Mouse (Mus musculus) limb, embryonic 14.5 days (tissue): ENCODE measurements around the gene Pipox. TPM values are rescaled to one million over a fixed set of nuclear protein-coding genes. Genes with fewer than 3 reads are reported as not detected.

ENCODE experiments used
- ATAC-seq: fragments of 200-750 bp; cut with Nextera tagmentation; 2 replicates; pipeline ENCODE4 v1.8.0; 2017; ENCODE audit warnings: low read depth, moderate number of reproducible peaks, moderate TSS enrichment; ENCODE audit not compliant: low FRiP score
- DNase-seq: peaks from one replicate; pipeline ENCODE4 v3.0.0-alpha.2; 2015; ENCODE audit warnings: low spot score
- H3K27ac ChIP-seq: fragments of 300-500 bp; sonication (generic); replicated peaks from 2 replicates; pipeline ENCODE4 v1.5.1; 2014; ENCODE audit warnings: low read depth, mild to moderate bottlenecking, low read length, moderate library complexity, mixed read lengths
- H3K27me3 ChIP-seq: fragments of 300-500 bp; sonication (generic); 2 replicates; pipeline ENCODE4 v1.6.1; 2014; ENCODE audit warnings: low read length, mixed read lengths; ENCODE audit not compliant: control insufficient read depth, insufficient read depth
- H3K36me3 ChIP-seq: fragments of 300-500 bp; sonication (generic); 2 replicates; pipeline ENCODE4 v1.6.1; 2014; ENCODE audit warnings: mild to moderate bottlenecking, low read length, moderate library complexity, mixed read lengths; ENCODE audit not compliant: control insufficient read depth, insufficient read depth
- H3K4me1 ChIP-seq: fragments of 300-500 bp; sonication (generic); 2 replicates; pipeline ENCODE4 v1.6.1; 2014; ENCODE audit warnings: antibody characterized with exemption, low read length, mixed read lengths; ENCODE audit not compliant: control insufficient read depth, insufficient read depth
- H3K4me2 ChIP-seq: fragments of 300-500 bp; sonication (generic); replicated peaks from 2 replicates; pipeline ENCODE4 v1.6.1; 2014; ENCODE audit warnings: low read depth, mild to moderate bottlenecking, low read length, moderate library complexity; ENCODE audit not compliant: severe bottlenecking
- H3K4me3 ChIP-seq: fragments of 300-500 bp; sonication (generic); replicated peaks from 2 replicates; pipeline ENCODE4 v1.5.1; 2014; ENCODE audit warnings: low read length
- H3K9ac ChIP-seq: fragments of 300-500 bp; sonication (generic); 2 replicates; pipeline ENCODE4 v1.6.1; 2014; ENCODE audit warnings: mild to moderate bottlenecking, low read depth, low read length, moderate library complexity; ENCODE audit not compliant: severe bottlenecking
- H3K9me3 ChIP-seq: fragments of 300-500 bp; sonication (generic); 2 replicates; pipeline ENCODE4 v1.6.1; 2016; ENCODE audit warnings: low read length; ENCODE audit not compliant: control insufficient read depth
- POLR2A ChIP-seq: fragments of 200-500 bp; IDR thresholded peaks from 2 replicates; pipeline ENCODE4 v1.8.0; 2012; ENCODE audit warnings: inconsistent platforms, mild to moderate bottlenecking, moderate library complexity, borderline replicate concordance; ENCODE audit not compliant: insufficient read depth, insufficient read length; ENCODE audit errors: extremely low read depth
- WGBS: fragments of 180-500 bp; shearing (Covaris S2); extraction: QIAGEN DNeasy Blood & Tissue Kit; methylation state at CpG from one replicate; pipeline ENCODE4 v1.1.7; 2014; 5-methylcytosine and 5-hydroxymethylcytosine counted together
- polyA plus RNA-seq, 2 experiments: library from polyadenylated mRNA; depleted of rRNA in 1 of 2; stranded (reverse) in 1 of 2; unstranded in 1 of 2; fragments of >200 nt; fragmentation: Nextera tagmentation in 1 of 2; extraction: Ambion mirVana in 1 of 2; gene quantifications; 2 replicates each; pipeline versions ENCODE4 v1.2.1 to v1.2.3; 2012 to 2014

The Pipox gene
- polyA plus RNA-seq, 2 experiments, result 0.94 to 1.3 TPM

GRCm38 (mm10) chr11:77884524-77885245 is 9.2 kb downstream of the Pipox start:
- Histone ChIP-seq H3K4me2 (no peak overlapping the region), H3K27me3 (no peaks in the 10 kb centered on the region), H3K27ac (no peak overlapping the region), H3K4me3 (no peak overlapping the region), H3K4me1 (peaks cover 17% of the 10 kb centered on the region), H3K36me3 (no peaks in the 10 kb centered on the region), H3K9ac (no peak overlapping the region), H3K9me3 (no peaks in the 10 kb centered on the region)
- DNase-seq, result no peak
- no peak for TF ChIP-seq POLR2A
- WGBS, result 39% methylated on average over 10 of the region's 10 CpGs
- no peak for ATAC-seq

- no peak overlapping the region for H3K27ac ChIP-seq
- no peak overlapping the region for H3K4me2 ChIP-seq
- H3K9ac ChIP-seq, result peak overlapping the region; percentile 25; the same call in 1 of the 2 replicates
- 49% methylated on average over 11 of the region's 11 CpGs for WGBS
- H3K9me3 ChIP-seq, result no peaks in the 10 kb centered on the region
- no peak for ATAC-seq
- H3K4me3 ChIP-seq, result no peak overlapping the region
- DNase-seq, result no peak
- TF ChIP-seq POLR2A, result no peak
- no peaks in the 10 kb centered on the region for H3K36me3 ChIP-seq
- peaks cover 25% of the 10 kb centered on the region; the same call in 1 of the 2 replicates for H3K4me1 ChIP-seq
- H3K27me3 ChIP-seq, result no peaks in the 10 kb centered on the region; the same call in 1 of the 2 replicates
Observed at GRCm38 (mm10) chr11:77876760-77877148, 17.1 kb downstream of the Pipox start.

GRCm38 (mm10) chr11:77875847-77876759 is 17.8 kb downstream of the Pipox start:
- no peak overlapping the region for H3K4me3 ChIP-seq
- no peak overlapping the region; the same call in 1 of the 2 replicates for H3K9ac ChIP-seq
- no peak overlapping the region for H3K27ac ChIP-seq
- no peaks in the 10 kb centered on the region for H3K9me3 ChIP-seq
- peaks cover 30% of the 10 kb centered on the region for H3K4me1 ChIP-seq
- H3K36me3 ChIP-seq, result no peaks in the 10 kb centered on the region
- ATAC-seq, result no peak
- no peak for DNase-seq
- 68% methylated on average over 26 of the region's 26 CpGs for WGBS
- no peaks in the 10 kb centered on the region; the same call in 1 of the 2 replicates for H3K27me3 ChIP-seq
- TF ChIP-seq POLR2A, result no peak
- H3K4me2 ChIP-seq, result no peak overlapping the region

- 56% methylated on average over 5 of the region's 5 CpGs for WGBS
- no peak overlapping the region for H3K4me3 ChIP-seq
- no peaks in the 10 kb centered on the region; the same call in 1 of the 2 replicates for H3K27me3 ChIP-seq
- H3K9me3 ChIP-seq, result no peaks in the 10 kb centered on the region
- no peak for ATAC-seq
- TF ChIP-seq POLR2A, result no peak
- H3K36me3 ChIP-seq, result no peaks in the 10 kb centered on the region
- DNase-seq, result no peak
- no peak overlapping the region for H3K4me2 ChIP-seq
- H3K27ac ChIP-seq, result no peak overlapping the region
- peaks cover 31% of the 10 kb centered on the region for H3K4me1 ChIP-seq
- H3K9ac ChIP-seq, result no peak overlapping the region
Observed at GRCm38 (mm10) chr11:77875269-77875668, 18.6 kb downstream of the Pipox start.

- no peak for DNase-seq
- Histone ChIP-seq H3K4me1 (peaks cover 31% of the 10 kb centered on the region), H3K27me3 (no peaks in the 10 kb centered on the region; the same call in 1 of the 2 replicates), H3K9me3 (no peaks in the 10 kb centered on the region), H3K9ac (no peak overlapping the region), H3K4me2 (no peak overlapping the region), H3K36me3 (no peaks in the 10 kb centered on the region), H3K4me3 (no peak overlapping the region), H3K27ac (no peak overlapping the region)
- no peak for ATAC-seq
- WGBS, result 39% methylated on average over 6 of the region's 6 CpGs
- no peak for TF ChIP-seq POLR2A
Observed at GRCm38 (mm10) chr11:77874685-77875231, 19.1 kb downstream of the Pipox start.
